Mouse (Mus musculus) midbrain, embryonic 14.5 days (tissue): Measurements from ENCODE around the gene Fkbp2. TPM values are rescaled to one million over a fixed set of nuclear protein-coding genes. Genes with fewer than 3 reads are reported as not detected.
"Not testable (repeated sequence)": the region's sequence is repeated elsewhere in the genome, so short reads cannot be mapped to it uniquely, and the experiment has no call there.

Experiments
- ATAC-seq: fragments of 200-750 bp; cut with Nextera tagmentation; 2 replicates; pipeline ENCODE4 v1.8.0; 2017; ENCODE audit warnings: moderate number of reproducible peaks, moderate library complexity; ENCODE audit not compliant: low FRiP score, low TSS enrichment
- DNase-seq: peaks from one replicate; pipeline ENCODE4 v3.0.0-alpha.2; 2015
- H3K27ac ChIP-seq: fragments of 300-500 bp; sonication (generic); replicated peaks from 2 replicates; pipeline ENCODE4 v1.5.1; 2014; ENCODE audit warnings: mild to moderate bottlenecking, low read depth, low read length, moderate library complexity
- H3K27me3 ChIP-seq: fragments of 300-500 bp; sonication (generic); 2 replicates; pipeline ENCODE4 v1.6.1; 2014; ENCODE audit warnings: low read length, control low read depth, mixed read lengths; ENCODE audit not compliant: control insufficient read depth, insufficient read depth
- H3K36me3 ChIP-seq: fragments of 300-500 bp; sonication (generic); 2 replicates; pipeline ENCODE4 v1.6.1; 2014; ENCODE audit warnings: low read length, control low read depth; ENCODE audit not compliant: control insufficient read depth, insufficient read depth
- H3K4me1 ChIP-seq: fragments of 300-500 bp; sonication (generic); 2 replicates; pipeline ENCODE4 v1.6.1; 2014; ENCODE audit warnings: mild to moderate bottlenecking, antibody characterized with exemption, low read length, control low read depth; ENCODE audit not compliant: control insufficient read depth, insufficient read depth
- H3K4me2 ChIP-seq: fragments of 300-500 bp; sonication (generic); 2 replicates; pipeline ENCODE4 v1.6.1; 2014; ENCODE audit warnings: mild to moderate bottlenecking, low read length, moderate library complexity
- H3K4me3 ChIP-seq: fragments of 300-500 bp; sonication (generic); replicated peaks from 2 replicates; pipeline ENCODE4 v1.5.1; 2014; ENCODE audit warnings: low read depth, low read length
- H3K9ac ChIP-seq: fragments of 300-500 bp; sonication (generic); replicated peaks from 2 replicates; pipeline ENCODE4 v1.6.1; 2014; ENCODE audit warnings: mild to moderate bottlenecking, low read length, moderate library complexity
- H3K9me3 ChIP-seq: fragments of 300-500 bp; sonication (generic); 2 replicates; pipeline ENCODE4 v1.6.1; 2016; ENCODE audit warnings: low read length, control low read depth, mixed read lengths; ENCODE audit not compliant: control insufficient read depth
- WGBS: fragments of 180-500 bp; shearing (Covaris S2); extraction: QIAGEN DNeasy Blood & Tissue Kit; methylation state at CpG from one replicate; pipeline ENCODE4 v1.1.7; 2014; 5-methylcytosine and 5-hydroxymethylcytosine counted together
- polyA plus RNA-seq: library from polyadenylated mRNA; unstranded; fragments of >200 nt; fragmentation: Nextera tagmentation; extraction: Ambion mirVana; gene quantifications from 2 replicates; pipeline ENCODE4 v1.2.1, GENCODE M21; 2014

Fkbp2 gene
- polyA plus RNA-seq, 1 experiment from 2014 or later = 73.8 TPM

DNA sequence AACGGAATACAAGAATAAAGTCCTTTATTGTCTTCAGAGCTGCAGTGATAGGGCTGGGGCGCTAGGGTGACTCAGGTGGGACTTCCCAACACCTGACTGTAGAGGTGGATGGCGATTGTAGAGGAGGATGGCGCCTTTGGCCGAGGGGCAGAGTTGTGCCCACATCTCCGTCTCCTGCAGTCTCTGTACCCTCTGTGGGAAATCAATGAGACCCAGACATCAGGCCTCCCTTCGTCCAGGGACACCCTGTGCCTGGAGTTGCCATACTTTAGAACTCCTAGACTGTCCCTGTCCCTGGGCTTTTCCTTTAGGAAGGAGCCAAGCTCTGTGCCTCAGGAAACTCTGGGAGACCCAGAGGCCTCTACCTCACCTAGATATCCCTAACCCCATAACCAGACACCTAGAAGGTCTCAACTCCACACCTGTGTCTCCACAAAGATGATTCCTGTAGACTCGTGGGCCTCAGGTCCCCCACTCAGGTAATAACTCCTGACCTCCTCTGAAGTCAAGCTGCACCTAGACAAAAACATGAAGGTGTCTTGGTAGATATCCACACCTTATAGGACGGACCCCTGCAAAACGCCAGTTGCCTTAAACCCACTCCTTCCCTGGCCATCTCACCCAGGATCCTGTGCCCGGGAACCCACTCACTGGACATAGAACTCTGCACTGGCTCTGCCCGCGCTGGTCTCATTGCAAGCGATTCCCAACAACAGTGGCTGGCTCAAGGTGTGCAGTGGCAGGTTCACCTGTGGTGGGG, 12.9 kb upstream of the Fkbp2 start:
- H3K4me3 ChIP-seq = peak overlapping the region; percentile 50
- peaks cover 36% of the 10 kb centered on the region for H3K4me1 ChIP-seq
- peak overlapping the region; percentile 89 for H3K4me2 ChIP-seq
- no peaks in the 10 kb centered on the region for H3K9me3 ChIP-seq
- H3K27me3 ChIP-seq = no peaks in the 10 kb centered on the region
- 61% methylated on average over 14 of the region's 14 CpGs for WGBS
- peak overlapping the region; percentile 32 for H3K27ac ChIP-seq
- peak overlapping the region; percentile 70 for H3K9ac ChIP-seq
- DNase-seq (no peak), ATAC-seq (no peak)
- 0 out of 2 replicates have a peak, but pooled peaks cover under 1% of the 10 kb centered on the region for H3K36me3 ChIP-seq

DNA sequence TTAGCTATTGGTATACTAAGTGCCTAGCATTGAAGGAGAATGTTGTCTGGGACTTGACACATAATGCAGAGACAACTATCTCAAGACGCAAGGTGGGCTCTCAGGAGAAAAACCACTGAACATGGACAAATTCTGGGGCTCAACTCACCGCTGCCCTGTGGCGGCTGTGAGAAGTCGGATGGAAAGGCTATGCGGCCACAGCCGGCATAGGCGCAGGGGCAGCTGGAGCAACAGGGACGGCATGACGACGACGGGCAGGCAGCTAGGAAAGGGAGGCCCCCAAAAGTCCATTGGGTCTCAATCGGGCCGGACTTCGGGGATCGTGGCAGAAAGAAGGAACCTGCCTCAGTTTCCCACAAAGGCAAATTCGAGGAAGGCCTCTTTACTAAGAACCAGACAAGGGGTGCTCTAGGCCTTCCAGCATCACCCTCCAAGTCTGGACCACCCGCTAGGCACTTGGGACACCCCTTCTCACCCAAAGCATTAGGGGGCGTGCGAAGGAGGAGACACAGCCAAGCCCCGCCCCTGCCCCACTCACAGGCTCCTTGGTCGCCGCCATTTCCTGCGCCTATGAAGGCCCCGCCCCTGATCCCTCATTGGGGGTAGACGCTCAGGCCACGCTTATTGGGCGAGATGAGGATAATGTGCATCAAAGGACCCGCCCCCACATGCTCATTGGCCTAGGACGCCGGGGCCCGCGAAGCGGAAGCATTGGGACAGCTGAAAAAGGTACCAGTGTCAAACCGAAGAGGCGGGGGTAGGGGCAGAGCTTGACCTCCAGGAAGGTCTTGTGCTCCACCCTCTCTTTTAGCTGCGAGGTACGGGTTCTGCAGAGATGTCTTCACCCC, 11.9 kb upstream of the Fkbp2 start, which contains the start of gene Dnajc4:
TSS of gene Dnajc4 (minus strand) at position 562 of the 848 bp plus-strand sequence.
- H3K27ac ChIP-seq = peak within 1 kb of the TSS; percentile 32
- no peaks in the 10 kb centered on the region for H3K9me3 ChIP-seq
- H3K4me2 ChIP-seq = peak within 1 kb of the TSS; percentile 89
- ATAC-seq = peak; percentile 94
- H3K4me1 ChIP-seq = peaks cover 40% of the 10 kb centered on the region
- WGBS = 1% methylated on average over 37 of the region's 37 CpGs
- peak; percentile 98 for DNase-seq
- H3K36me3 ChIP-seq = no peaks in the 10 kb centered on the region
- H3K27me3 ChIP-seq = no peaks in the 10 kb centered on the region
- peak within 1 kb of the TSS; percentile 70 for H3K9ac ChIP-seq
- H3K4me3 ChIP-seq = peak within 1 kb of the TSS; percentile 50

DNA sequence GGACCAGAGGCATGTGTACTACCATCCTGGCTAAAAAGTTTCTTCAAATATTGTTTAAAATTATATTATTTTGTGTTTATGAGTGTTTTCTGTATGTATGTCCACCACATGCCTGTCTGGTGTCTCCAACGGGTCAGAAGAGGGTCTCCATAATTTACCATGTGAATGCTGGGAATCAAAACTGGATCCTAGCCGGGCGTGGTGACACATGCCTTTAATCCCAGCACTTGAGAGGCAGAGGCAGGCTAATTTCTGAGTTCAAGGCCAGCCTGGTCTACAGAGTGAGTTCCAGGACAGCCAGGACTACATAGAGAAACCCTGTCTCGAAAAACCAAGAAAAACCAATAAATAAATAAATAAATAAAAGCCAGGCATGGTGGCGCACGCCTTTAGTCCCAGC, 10.9 kb upstream of the Fkbp2 start:
- peaks cover 40% of the 10 kb centered on the region for H3K4me1 ChIP-seq
- H3K36me3 ChIP-seq, H3K27ac ChIP-seq, DNase-seq, H3K9me3 ChIP-seq, H3K4me2 ChIP-seq, H3K4me3 ChIP-seq, H3K27me3 ChIP-seq, ATAC-seq, H3K9ac ChIP-seq: not testable (repeated sequence)
- WGBS = 92% methylated on average over 6 of the region's 6 CpGs

DNA sequence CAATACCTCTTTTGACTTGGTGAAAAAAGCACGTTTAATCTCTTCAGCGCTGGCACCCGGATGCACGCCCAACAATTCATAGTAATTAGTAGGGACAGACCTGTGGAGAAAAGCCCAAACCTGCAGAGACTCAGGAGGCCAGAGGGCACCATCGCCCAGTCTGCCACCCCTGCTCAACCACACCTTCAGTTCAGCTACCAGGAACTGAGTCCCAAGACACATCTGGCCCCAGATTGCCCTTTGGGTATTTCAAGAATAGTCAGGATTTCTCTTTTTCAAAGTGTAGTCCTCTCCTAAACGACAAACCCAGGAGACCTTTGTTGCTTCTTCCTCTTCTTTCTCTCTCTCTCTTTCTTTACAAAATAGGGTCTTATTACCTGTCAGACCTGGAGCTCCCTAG, 10.4 kb upstream of the Fkbp2 start:
- H3K4me3 ChIP-seq = no peak overlapping the region
- H3K4me2 ChIP-seq = no peak overlapping the region
- H3K27ac ChIP-seq = no peak overlapping the region
- no peak overlapping the region for H3K9ac ChIP-seq
- H3K27me3 ChIP-seq = no peaks in the 10 kb centered on the region
- DNase-seq = no peak
- peaks cover 40% of the 10 kb centered on the region for H3K4me1 ChIP-seq
- H3K36me3 ChIP-seq = no peaks in the 10 kb centered on the region
- 92% methylated on average over 6 of the region's 6 CpGs for WGBS
- no peaks in the 10 kb centered on the region for H3K9me3 ChIP-seq
- ATAC-seq = no peak

DNA sequence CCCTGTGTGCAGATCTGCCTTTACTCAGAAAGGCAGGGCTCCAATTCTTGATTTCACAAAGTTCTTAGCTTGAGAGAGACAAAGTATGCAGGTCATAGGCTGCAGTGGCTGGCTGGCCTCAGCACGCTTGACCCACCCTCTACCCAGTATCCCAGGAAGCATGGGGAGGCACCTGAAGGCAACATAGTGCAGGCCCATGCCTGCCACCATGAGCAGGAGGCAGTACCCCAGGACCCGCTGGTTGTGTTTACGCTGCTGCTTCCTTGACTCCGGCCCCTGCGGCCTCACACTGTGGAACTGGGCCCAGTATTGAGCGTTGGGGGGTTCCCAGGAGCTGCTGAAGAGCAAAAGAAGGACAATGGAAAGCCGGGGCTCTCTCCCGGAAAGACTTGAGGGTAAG, 8.9 kb upstream of the Fkbp2 start:
- no peak for ATAC-seq
- 85% methylated on average over 8 of the region's 8 CpGs for WGBS

DNA sequence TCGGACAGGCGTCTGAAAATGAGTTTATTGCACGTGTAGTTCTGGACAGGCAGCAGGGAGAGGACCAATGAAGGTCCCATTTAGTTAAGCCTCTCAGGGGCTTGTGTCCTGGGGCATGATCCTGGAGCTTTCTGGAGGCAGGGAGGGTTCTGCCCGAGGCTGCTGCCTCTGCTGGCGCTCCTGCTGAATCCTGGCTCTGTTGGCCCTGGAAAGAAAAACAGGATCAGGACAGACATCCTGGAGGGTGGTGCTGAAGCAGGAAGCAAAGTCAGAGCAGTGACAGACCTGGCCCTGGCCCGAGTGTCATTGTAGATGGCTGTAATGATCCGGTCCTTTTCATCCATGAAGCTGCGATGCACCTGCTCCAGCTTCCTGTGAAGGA, 7.6 kb upstream of the Fkbp2 start:
- peak overlapping the region; percentile 88 for H3K9ac ChIP-seq
- ATAC-seq = 0 out of 2 replicates have a peak, but pooled peaks have one; percentile 2
- H3K27ac ChIP-seq = peak overlapping the region; percentile 78
- no peaks in the 10 kb centered on the region for H3K27me3 ChIP-seq
- H3K4me2 ChIP-seq = peak overlapping the region; percentile 92
- H3K36me3 ChIP-seq = peaks cover 13% of the 10 kb centered on the region
- no peaks in the 10 kb centered on the region for H3K9me3 ChIP-seq
- peak overlapping the region; percentile 65 for H3K4me3 ChIP-seq
- no peak for DNase-seq
- H3K4me1 ChIP-seq = peaks cover 22% of the 10 kb centered on the region
- 6% methylated on average over 8 of the region's 8 CpGs for WGBS

More for the DNA sequence above, 8.9 kb upstream of the Fkbp2 start:
- H3K9me3 ChIP-seq = no peaks in the 10 kb centered on the region
- no peaks in the 10 kb centered on the region for H3K27me3 ChIP-seq
- H3K27ac ChIP-seq = no peak overlapping the region
- H3K36me3 ChIP-seq = peaks cover 8% of the 10 kb centered on the region
- H3K9ac ChIP-seq = no peak overlapping the region; the same call in 1 of the 2 replicates
- H3K4me3 ChIP-seq = no peak overlapping the region
- peaks cover 28% of the 10 kb centered on the region for H3K4me1 ChIP-seq
- no peak for DNase-seq
- no peak overlapping the region for H3K4me2 ChIP-seq

DNA sequence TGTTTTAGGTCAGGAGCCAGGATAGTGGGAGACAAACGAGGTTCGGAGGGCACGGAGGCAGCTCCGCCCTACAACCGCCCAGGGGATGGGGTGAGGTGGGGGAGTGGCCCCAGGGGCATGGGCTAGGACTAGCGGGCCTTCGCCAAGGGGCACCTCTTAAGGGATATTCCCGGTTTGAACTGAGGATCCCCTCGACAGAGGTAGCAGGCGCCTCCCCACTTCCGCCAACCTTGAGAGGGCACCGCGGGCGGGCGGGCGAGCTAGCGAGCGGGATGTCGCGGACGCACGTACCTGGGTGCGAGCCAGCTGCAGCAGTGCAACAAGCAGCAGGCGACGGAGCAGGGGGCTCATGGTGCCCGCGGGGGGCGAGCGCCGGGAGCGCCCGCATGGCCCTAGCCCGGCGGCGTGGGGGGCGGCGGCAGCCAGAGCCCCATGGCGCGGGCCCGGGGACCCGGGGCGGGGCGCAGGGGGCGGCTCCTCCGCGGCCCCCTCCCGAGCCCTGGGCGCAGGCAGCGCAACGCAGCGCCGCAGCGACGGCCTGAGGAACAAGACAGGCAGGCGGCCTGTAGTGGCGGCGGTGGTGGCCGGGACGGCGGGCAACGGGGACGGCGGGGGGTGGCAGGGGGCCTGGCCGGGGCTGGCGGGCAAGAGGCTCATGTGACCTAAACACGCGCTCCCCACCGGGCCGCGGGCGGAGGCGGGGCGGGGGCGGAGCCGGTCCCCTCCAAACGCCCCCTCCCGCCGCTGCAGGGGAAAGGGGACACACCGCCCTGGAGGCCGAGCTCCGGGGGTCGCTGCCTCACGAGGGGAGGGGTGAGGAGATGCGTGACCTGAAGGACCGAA, 7.0 kb upstream of the Fkbp2 start, which contains the start of gene Vegfb:
TSS of gene Vegfb (minus strand) at position 591 of the 843 bp plus-strand sequence.
- DNase-seq = peak; percentile 73
- WGBS = under 1% methylated on average over 80 of the region's 85 CpGs
- peak; percentile 63 for ATAC-seq

More for the DNA sequence above, 7.0 kb upstream of the Fkbp2 start, which contains the start of gene Vegfb:
- Histone ChIP-seq H3K27me3 (no peaks in the 10 kb centered on the region), H3K27ac (peak within 1 kb of the TSS; percentile 78), H3K9ac (peak within 1 kb of the TSS; percentile 88), H3K36me3 (peaks cover 13% of the 10 kb centered on the region), H3K4me1 (peaks cover 20% of the 10 kb centered on the region), H3K4me2 (peak within 1 kb of the TSS; percentile 92), H3K9me3 (no peaks in the 10 kb centered on the region), H3K4me3 (peak within 1 kb of the TSS; percentile 65)
